Mouse (Mus musculus): ENCODE measurements at regions not wholly inside any gene's neighbourhood (a gene's known extent, or its start where the extent isn't known, plus 50 kb on each side); places are given as distances from the start of the nearest gene placed in this dataset.
A peak's percentile ranks its signal among the peaks of the same experiment; 100 is the strongest.

DNA sequence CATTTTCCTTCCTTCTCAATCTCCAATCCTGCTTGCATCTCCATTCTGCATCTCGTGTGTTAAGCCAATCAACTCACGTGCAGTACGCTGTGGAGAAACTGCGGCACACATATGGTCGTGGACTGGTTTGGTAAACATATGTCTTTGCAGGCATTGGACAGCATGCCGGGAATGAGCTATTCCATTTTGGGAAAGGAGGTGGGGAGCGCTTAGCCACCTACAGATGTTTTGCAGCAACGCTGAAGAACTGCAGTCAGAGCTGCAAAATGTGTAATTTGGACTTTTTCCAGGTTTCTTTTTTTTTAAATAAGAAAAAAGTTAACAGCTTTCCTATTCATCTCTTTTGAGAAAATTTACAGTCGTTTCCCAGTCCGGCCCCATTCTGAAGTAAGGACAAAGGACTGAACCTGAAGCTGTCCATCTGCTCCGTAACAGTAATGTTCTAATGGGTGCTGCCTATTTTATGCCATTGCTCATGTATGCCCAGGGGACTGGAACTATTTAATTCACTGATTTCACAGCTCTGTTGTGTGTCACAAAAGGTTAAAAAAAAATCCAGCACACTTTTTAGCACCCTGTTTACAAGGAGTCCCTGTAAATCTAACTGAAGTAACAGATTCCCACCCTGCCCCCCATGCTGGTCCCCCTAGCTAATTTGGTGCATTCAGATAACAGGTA lies 234.2 kb upstream of the Tmem161b start:
- Histone ChIP-seq H3K27ac (ENCODE audit: low read depth, low read length) (peak overlapping the region; percentile 71), H3K36me3 (ENCODE audit: insufficient read depth, low read length) (no peaks in the 10 kb centered on the region), H3K4me2 (ENCODE audit: low read depth, low read length, poor library complexity, severe bottlenecking) (peak overlapping the region; percentile 53), H3K4me1 (ENCODE audit: insufficient read depth, low read length) (no peaks in the 10 kb centered on the region; the same call in 1 of the 2 replicates), H3K4me3 (ENCODE audit: low read depth, low read length) (peak overlapping the region; percentile 32), H3K27me3 (ENCODE audit: insufficient read depth, low read length) (no peaks in the 10 kb centered on the region), H3K9me3 (ENCODE audit: low read length) (no peaks in the 10 kb centered on the region), H3K9ac (replicated peaks; ENCODE audit: low read length, poor library complexity, severe bottlenecking) (peak overlapping the region; percentile 51)
- peak; percentile 94 for DNase-seq (ENCODE audit: low spot score)
- WGBS = 9% methylated on average over 11 of the region's 11 CpGs
- peak; percentile 89 for ATAC-seq (ENCODE audit: low FRiP score)
- no peak for TF ChIP-seq CTCF (IDR thresholded peaks at IDR 0.05)

- H3K27ac ChIP-seq (ENCODE audit: low read depth, low read length) = peak overlapping the region; percentile 71
- ATAC-seq (ENCODE audit: low FRiP score) (0 out of 2 replicates have a peak, but pooled peaks have one; percentile 22), DNase-seq (ENCODE audit: low spot score) (peak; percentile 73)
- WGBS = 31% methylated on average over 4 of the region's 4 CpGs
- H3K4me2 ChIP-seq (ENCODE audit: low read depth, low read length, poor library complexity, severe bottlenecking) = peak overlapping the region; percentile 53; the same call in 1 of the 2 replicates
- H3K9me3 ChIP-seq (ENCODE audit: low read length) = no peaks in the 10 kb centered on the region
- no peak overlapping the region for H3K4me3 ChIP-seq (ENCODE audit: low read depth, low read length)
- H3K27me3 ChIP-seq (ENCODE audit: insufficient read depth, low read length) = no peaks in the 10 kb centered on the region
- TF ChIP-seq CTCF (IDR thresholded peaks at IDR 0.05) = no peak
- H3K36me3 ChIP-seq (ENCODE audit: insufficient read depth, low read length) = no peaks in the 10 kb centered on the region
- H3K4me1 ChIP-seq (ENCODE audit: insufficient read depth, low read length) = no peaks in the 10 kb centered on the region; the same call in 1 of the 2 replicates
- no peak overlapping the region for H3K9ac ChIP-seq (replicated peaks; ENCODE audit: low read length, poor library complexity, severe bottlenecking)
Observed at GRCm38 (mm10) chr13:83988517-83988916, 233.6 kb upstream of the Tmem161b start.

DNA sequence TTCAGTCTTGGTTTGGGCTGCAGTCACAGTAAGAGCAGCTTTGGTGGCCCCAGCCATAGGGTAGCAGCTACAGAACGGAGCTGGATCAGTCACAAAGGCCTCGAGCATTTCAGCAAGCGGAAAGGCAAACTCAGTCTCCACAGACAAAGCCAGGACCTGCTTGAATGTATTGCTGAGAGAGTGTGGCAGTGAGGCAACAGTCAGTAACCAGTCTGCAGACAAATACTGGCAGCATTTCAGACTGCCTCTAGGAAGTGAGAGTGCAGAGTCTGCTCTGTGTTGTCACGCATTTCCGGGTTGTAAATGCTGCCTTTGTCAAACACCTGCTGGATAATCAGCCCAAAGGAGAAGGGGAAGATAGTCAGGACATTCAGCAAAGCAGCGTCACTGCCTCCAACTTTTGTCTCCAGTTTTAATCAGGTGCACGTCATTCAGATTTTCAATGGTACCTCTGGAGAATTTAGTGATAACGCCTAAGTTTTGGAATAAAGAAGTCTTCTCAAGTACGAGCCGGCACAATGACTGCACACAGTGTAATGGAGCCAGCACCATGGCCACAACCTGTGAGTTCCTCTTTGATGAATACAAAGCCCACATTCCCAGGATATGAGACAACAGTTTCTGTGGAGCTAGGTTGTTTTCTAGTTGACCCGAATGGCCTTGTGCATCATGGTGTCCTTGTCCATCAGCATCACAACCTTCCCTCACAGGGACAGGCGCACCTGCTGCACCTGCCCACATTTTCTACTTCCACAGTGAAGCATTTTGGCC lies 224.3 kb upstream of the Tmem161b start:
- Histone ChIP-seq H3K4me3 (ENCODE audit: low read depth, low read length) (no peak overlapping the region), H3K9ac (replicated peaks; ENCODE audit: low read length, poor library complexity, severe bottlenecking) (no peak overlapping the region), H3K36me3 (ENCODE audit: insufficient read depth, low read length) (no peaks in the 10 kb centered on the region), H3K27me3 (ENCODE audit: insufficient read depth, low read length) (no peaks in the 10 kb centered on the region), H3K27ac (ENCODE audit: low read depth, low read length) (no peak overlapping the region), H3K9me3 (ENCODE audit: low read length) (no peaks in the 10 kb centered on the region), H3K4me2 (ENCODE audit: low read depth, low read length, poor library complexity, severe bottlenecking) (0 out of 2 replicates have a peak overlapping the region, but pooled peaks have one; percentile 0), H3K4me1 (ENCODE audit: insufficient read depth, low read length) (no peaks in the 10 kb centered on the region)
- no peak for TF ChIP-seq CTCF (IDR thresholded peaks at IDR 0.05)
- peak; percentile 49; the same call in 1 of the 2 replicates for ATAC-seq (ENCODE audit: low FRiP score)
- peak; percentile 55 for DNase-seq (ENCODE audit: low spot score)
- 35% methylated on average over 12 of the region's 12 CpGs for WGBS

DNA sequence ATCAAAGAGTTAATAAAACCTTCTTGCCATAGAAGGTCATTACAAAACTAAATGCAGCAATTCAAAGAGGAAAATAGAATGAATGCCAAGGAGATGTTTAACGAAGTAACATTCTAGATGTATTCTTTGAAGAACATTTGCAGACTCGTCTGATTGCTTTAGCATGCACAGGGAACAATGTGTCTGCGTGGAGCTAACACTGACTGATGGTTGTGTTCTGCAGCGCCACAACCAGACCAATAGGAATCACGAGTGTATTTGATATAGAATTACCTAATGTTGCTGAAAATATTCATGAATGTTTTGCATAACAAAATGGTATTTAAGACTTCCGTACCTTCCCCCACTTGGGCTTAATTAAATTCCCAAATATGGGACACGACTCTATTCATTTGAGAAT lies 200.3 kb upstream of the Tmem161b start:
- no peak overlapping the region for H3K27ac ChIP-seq (ENCODE audit: low read depth, low read length)
- DNase-seq (ENCODE audit: low spot score) (no peak), ATAC-seq (ENCODE audit: low FRiP score) (no peak)
- no peak overlapping the region for H3K4me2 ChIP-seq (ENCODE audit: low read depth, low read length, poor library complexity, severe bottlenecking)
- no peaks in the 10 kb centered on the region for H3K4me1 ChIP-seq (ENCODE audit: insufficient read depth, low read length)
- 57% methylated on average over 7 of the region's 7 CpGs for WGBS
- H3K4me3 ChIP-seq (ENCODE audit: low read depth, low read length) = no peak overlapping the region
- TF ChIP-seq CTCF (IDR thresholded peaks at IDR 0.05) = no peak
- no peaks in the 10 kb centered on the region for H3K27me3 ChIP-seq (ENCODE audit: insufficient read depth, low read length)
- H3K36me3 ChIP-seq (ENCODE audit: insufficient read depth, low read length) = no peaks in the 10 kb centered on the region
- H3K9ac ChIP-seq (replicated peaks; ENCODE audit: low read length, poor library complexity, severe bottlenecking) = no peak overlapping the region
- H3K9me3 ChIP-seq (ENCODE audit: low read length) = no peaks in the 10 kb centered on the region

GRCm38 (mm10) chr13:84023021-84023420 lies 199.1 kb upstream of the Tmem161b start:
- no peak overlapping the region for H3K9ac ChIP-seq (replicated peaks; ENCODE audit: low read length, poor library complexity, severe bottlenecking)

GRCm38 (mm10) chr13:84023637-84024036 lies 198.5 kb upstream of the Tmem161b start:
- H3K27me3 ChIP-seq (ENCODE audit: insufficient read depth, low read length) = no peaks in the 10 kb centered on the region
- WGBS = 66% methylated on average over 5 of the region's 5 CpGs
- no peak overlapping the region for H3K9ac ChIP-seq (replicated peaks; ENCODE audit: low read length, poor library complexity, severe bottlenecking)
- no peak overlapping the region for H3K4me3 ChIP-seq (ENCODE audit: low read depth, low read length)
- H3K4me1 ChIP-seq (ENCODE audit: insufficient read depth, low read length) = no peaks in the 10 kb centered on the region
- no peaks in the 10 kb centered on the region for H3K9me3 ChIP-seq (ENCODE audit: low read length)
- no peaks in the 10 kb centered on the region for H3K36me3 ChIP-seq (ENCODE audit: insufficient read depth, low read length)
- ATAC-seq (ENCODE audit: low FRiP score) (no peak), DNase-seq (ENCODE audit: low spot score) (peak; percentile 14)
- no peak overlapping the region for H3K27ac ChIP-seq (ENCODE audit: low read depth, low read length)
- no peak overlapping the region for H3K4me2 ChIP-seq (ENCODE audit: low read depth, low read length, poor library complexity, severe bottlenecking)
- no peak for TF ChIP-seq CTCF (IDR thresholded peaks at IDR 0.05)

More at GRCm38 (mm10) chr13:84023021-84023420, 199.1 kb upstream of the Tmem161b start:
- TF ChIP-seq CTCF (IDR thresholded peaks at IDR 0.05) = no peak
- ATAC-seq (ENCODE audit: low FRiP score) (no peak), DNase-seq (ENCODE audit: low spot score) (no peak)
- H3K36me3 ChIP-seq (ENCODE audit: insufficient read depth, low read length) = no peaks in the 10 kb centered on the region
- H3K27me3 ChIP-seq (ENCODE audit: insufficient read depth, low read length) = no peaks in the 10 kb centered on the region
- H3K27ac ChIP-seq (ENCODE audit: low read depth, low read length) = no peak overlapping the region
- WGBS = 100% methylated on average over 1 of the region's 1 CpGs
- H3K9me3 ChIP-seq (ENCODE audit: low read length) = no peaks in the 10 kb centered on the region
- no peak overlapping the region for H3K4me3 ChIP-seq (ENCODE audit: low read depth, low read length)
- no peaks in the 10 kb centered on the region for H3K4me1 ChIP-seq (ENCODE audit: insufficient read depth, low read length)
- H3K4me2 ChIP-seq (ENCODE audit: low read depth, low read length, poor library complexity, severe bottlenecking) = no peak overlapping the region
